Mouse (Mus musculus) limb, embryonic 14.5 days (tissue): ENCODE data around the gene Tmc6. TPM values are rescaled to one million over a fixed set of nuclear protein-coding genes. Genes with fewer than 3 reads are reported as not detected.

Experiments used
- ATAC-seq: fragments of 200-750 bp; cut with Nextera tagmentation; 2 replicates; pipeline ENCODE4 v1.8.0; 2017; ENCODE audit warnings: low read depth, moderate number of reproducible peaks, moderate TSS enrichment; ENCODE audit not compliant: low FRiP score
- DNase-seq: peaks from one replicate; pipeline ENCODE4 v3.0.0-alpha.2; 2015; ENCODE audit warnings: low spot score
- H3K27ac ChIP-seq: fragments of 300-500 bp; sonication (generic); replicated peaks from 2 replicates; pipeline ENCODE4 v1.5.1; 2014; ENCODE audit warnings: low read depth, mild to moderate bottlenecking, low read length, moderate library complexity, mixed read lengths
- H3K27me3 ChIP-seq: fragments of 300-500 bp; sonication (generic); 2 replicates; pipeline ENCODE4 v1.6.1; 2014; ENCODE audit warnings: low read length, mixed read lengths; ENCODE audit not compliant: control insufficient read depth, insufficient read depth
- H3K36me3 ChIP-seq: fragments of 300-500 bp; sonication (generic); 2 replicates; pipeline ENCODE4 v1.6.1; 2014; ENCODE audit warnings: mild to moderate bottlenecking, low read length, moderate library complexity, mixed read lengths; ENCODE audit not compliant: control insufficient read depth, insufficient read depth
- H3K4me1 ChIP-seq: fragments of 300-500 bp; sonication (generic); 2 replicates; pipeline ENCODE4 v1.6.1; 2014; ENCODE audit warnings: antibody characterized with exemption, low read length, mixed read lengths; ENCODE audit not compliant: control insufficient read depth, insufficient read depth
- H3K4me2 ChIP-seq: fragments of 300-500 bp; sonication (generic); replicated peaks from 2 replicates; pipeline ENCODE4 v1.6.1; 2014; ENCODE audit warnings: low read depth, mild to moderate bottlenecking, low read length, moderate library complexity; ENCODE audit not compliant: severe bottlenecking
- H3K4me3 ChIP-seq: fragments of 300-500 bp; sonication (generic); replicated peaks from 2 replicates; pipeline ENCODE4 v1.5.1; 2014; ENCODE audit warnings: low read length
- H3K9ac ChIP-seq: fragments of 300-500 bp; sonication (generic); 2 replicates; pipeline ENCODE4 v1.6.1; 2014; ENCODE audit warnings: mild to moderate bottlenecking, low read depth, low read length, moderate library complexity; ENCODE audit not compliant: severe bottlenecking
- H3K9me3 ChIP-seq: fragments of 300-500 bp; sonication (generic); 2 replicates; pipeline ENCODE4 v1.6.1; 2016; ENCODE audit warnings: low read length; ENCODE audit not compliant: control insufficient read depth
- POLR2A ChIP-seq: fragments of 200-500 bp; IDR thresholded peaks from 2 replicates; pipeline ENCODE4 v1.8.0; 2012; ENCODE audit warnings: inconsistent platforms, mild to moderate bottlenecking, moderate library complexity, borderline replicate concordance; ENCODE audit not compliant: insufficient read depth, insufficient read length; ENCODE audit errors: extremely low read depth
- WGBS: fragments of 180-500 bp; shearing (Covaris S2); extraction: QIAGEN DNeasy Blood & Tissue Kit; methylation state at CpG from one replicate; pipeline ENCODE4 v1.1.7; 2014; 5-methylcytosine and 5-hydroxymethylcytosine counted together
- polyA plus RNA-seq, 2 experiments: library from polyadenylated mRNA; depleted of rRNA in 1 of 2; stranded (reverse) in 1 of 2; unstranded in 1 of 2; fragments of >200 nt; fragmentation: Nextera tagmentation in 1 of 2; extraction: Ambion mirVana in 1 of 2; gene quantifications; 2 replicates each; pipeline versions ENCODE4 v1.2.1 to v1.2.3; 2012 to 2014

The Tmc6 gene
- polyA plus RNA-seq, 2 experiments = 19.0 to 28.2 TPM

DNA sequence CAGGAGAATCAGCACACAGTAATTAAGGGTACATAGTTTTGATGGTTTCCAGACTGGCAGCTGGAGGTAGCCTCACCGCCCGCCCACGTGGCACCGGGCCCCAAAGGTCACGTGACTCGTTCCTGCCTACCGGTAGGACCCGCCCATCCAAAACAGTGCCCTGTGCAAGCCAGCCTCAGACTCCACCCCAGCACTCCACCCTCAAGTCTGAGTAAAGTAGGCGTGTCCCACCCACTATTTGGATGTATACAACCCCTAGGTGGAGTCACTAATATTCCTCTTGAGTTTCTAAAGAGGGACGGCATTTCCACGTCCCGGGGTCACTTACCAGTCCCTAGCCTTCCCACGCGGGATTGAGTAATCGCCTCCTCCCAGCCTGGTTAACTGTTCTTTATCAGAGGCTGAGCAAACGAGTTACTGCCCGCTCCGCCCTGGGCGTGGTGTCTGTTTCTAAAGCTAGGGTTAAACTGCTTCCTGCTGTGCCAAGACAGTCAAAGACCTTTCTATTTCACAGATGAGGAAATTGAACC lies 1.4 kb downstream of the Tmc6 start:
- peaks cover 35% of the 10 kb centered on the region for H3K4me1 ChIP-seq
- peak overlapping the region; percentile 98 for H3K4me2 ChIP-seq
- H3K27ac ChIP-seq = peak overlapping the region; percentile 72; the same call in 1 of the 2 replicates
- TF ChIP-seq POLR2A = peak; percentile 42; the same call in 1 of the 2 replicates
- peak; percentile 76 for ATAC-seq
- 1% methylated on average over 19 of the region's 19 CpGs for WGBS
- H3K9me3 ChIP-seq = no peaks in the 10 kb centered on the region
- H3K4me3 ChIP-seq = peak overlapping the region; percentile 52
- peak overlapping the region; percentile 64 for H3K9ac ChIP-seq
- no peaks in the 10 kb centered on the region for H3K27me3 ChIP-seq
- peaks cover 12% of the 10 kb centered on the region for H3K36me3 ChIP-seq
- DNase-seq = peak; percentile 88

GRCm38 (mm10) chr11:117780199-117780515 lies 1.8 kb downstream of the Tmc6 start:
- 0 out of 2 replicates have a peak, but pooled peaks have one; percentile 3 for ATAC-seq
- WGBS = 1% methylated on average over 8 of the region's 17 CpGs

DNA sequence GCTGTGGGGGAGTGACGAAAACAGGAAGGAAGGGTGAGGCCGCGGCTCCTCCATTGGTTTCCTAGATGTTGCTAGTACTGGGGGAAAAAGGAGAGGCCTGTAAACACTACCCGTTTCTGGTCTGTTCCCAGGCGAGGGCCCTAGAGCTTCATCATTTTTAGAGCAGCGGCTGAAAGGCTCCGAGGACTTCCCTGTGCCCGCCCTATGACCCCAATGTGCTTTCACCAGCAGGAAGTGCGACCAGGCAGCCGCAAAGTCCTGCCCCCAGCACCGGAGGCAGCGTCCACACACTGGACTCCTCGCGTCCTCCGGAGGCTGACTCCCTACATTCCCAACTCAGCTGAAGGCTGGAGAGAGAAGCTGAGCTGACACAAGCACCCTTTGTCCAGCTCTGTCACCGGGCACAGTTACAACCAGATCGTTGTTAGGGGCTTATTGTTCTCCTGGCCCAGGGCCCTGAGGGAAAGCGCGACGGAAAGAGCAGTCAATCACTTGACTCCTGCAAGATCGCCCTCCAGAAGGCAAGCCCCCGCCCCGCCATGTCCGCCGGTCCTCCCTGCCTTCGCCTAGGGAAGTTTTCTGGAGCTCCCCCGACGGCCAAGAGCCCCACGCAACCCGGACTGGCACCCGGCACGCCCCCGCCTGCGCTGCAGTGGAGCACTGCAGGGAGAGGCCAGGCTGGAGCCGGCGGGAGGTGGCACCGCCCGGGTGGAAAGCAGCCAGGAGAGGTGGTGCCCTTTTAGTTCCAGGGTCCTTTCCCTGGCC lies 2.4 kb downstream of the Tmc6 start:
- H3K9ac ChIP-seq = peak overlapping the region; percentile 64
- ATAC-seq (peak; percentile 21; the same call in 1 of the 2 replicates), DNase-seq (peak; percentile 45)
- H3K4me2 ChIP-seq = peak overlapping the region; percentile 98
- H3K27me3 ChIP-seq = no peaks in the 10 kb centered on the region
- peak overlapping the region; percentile 72 for H3K27ac ChIP-seq
- TF ChIP-seq POLR2A = no peak
- H3K4me1 ChIP-seq = peaks cover 35% of the 10 kb centered on the region
- H3K36me3 ChIP-seq = peaks cover 22% of the 10 kb centered on the region
- 3% methylated on average over 33 of the region's 38 CpGs for WGBS
- H3K4me3 ChIP-seq = peak overlapping the region; percentile 52
- H3K9me3 ChIP-seq = no peaks in the 10 kb centered on the region

More at GRCm38 (mm10) chr11:117780199-117780515, 1.8 kb downstream of the Tmc6 start:
- TF ChIP-seq POLR2A = no peak
- Histone ChIP-seq H3K27ac (peak overlapping the region; percentile 72), H3K9me3 (no peaks in the 10 kb centered on the region), H3K4me1 (peaks cover 35% of the 10 kb centered on the region), H3K9ac (peak overlapping the region; percentile 64), H3K36me3 (peaks cover 17% of the 10 kb centered on the region), H3K27me3 (no peaks in the 10 kb centered on the region), H3K4me3 (peak overlapping the region; percentile 52), H3K4me2 (peak overlapping the region; percentile 98)
- DNase-seq = no peak

- WGBS = 55% methylated on average over 12 of the region's 12 CpGs
- DNase-seq = no peak
- peaks cover 35% of the 10 kb centered on the region for H3K4me1 ChIP-seq
- peaks cover 23% of the 10 kb centered on the region for H3K36me3 ChIP-seq
- H3K9ac ChIP-seq = peak overlapping the region; percentile 64
- H3K4me3 ChIP-seq = peak overlapping the region; percentile 52
- no peaks in the 10 kb centered on the region for H3K27me3 ChIP-seq
- peak overlapping the region; percentile 72; the same call in 1 of the 2 replicates for H3K27ac ChIP-seq
- peak overlapping the region; percentile 98 for H3K4me2 ChIP-seq
- TF ChIP-seq POLR2A = no peak
- no peaks in the 10 kb centered on the region for H3K9me3 ChIP-seq
- no peak for ATAC-seq
These were observed 3.1 kb downstream of the Tmc6 start for GRCm38 (mm10) chr11:117778851-117779433.

GRCm38 (mm10) chr11:117778031-117778430 lies 4.0 kb downstream of the Tmc6 start:
- no peak overlapping the region for H3K4me2 ChIP-seq
- H3K4me3 ChIP-seq = no peak overlapping the region
- H3K27me3 ChIP-seq = no peaks in the 10 kb centered on the region
- 91% methylated on average over 11 of the region's 11 CpGs for WGBS
- TF ChIP-seq POLR2A = no peak
- no peaks in the 10 kb centered on the region for H3K9me3 ChIP-seq
- peaks cover 23% of the 10 kb centered on the region for H3K36me3 ChIP-seq
- no peak overlapping the region for H3K27ac ChIP-seq
- ATAC-seq (no peak), DNase-seq (no peak)
- no peak overlapping the region for H3K9ac ChIP-seq
- peaks cover 29% of the 10 kb centered on the region for H3K4me1 ChIP-seq
